Mouse (Mus musculus) adrenal gland, postnatal 25 days (tissue): ENCODE data around the gene H3f3a. TPM values are rescaled to one million over a fixed set of nuclear protein-coding genes. Genes with fewer than 3 reads are reported as not detected.
"Not testable (repeated sequence)": the region's sequence is repeated elsewhere in the genome, so short reads cannot be mapped to it uniquely, and the experiment has no call there.

Experiments
- DNase-seq: peaks from one replicate; pipeline ENCODE4 v3.0.0; 2021; ENCODE audit warnings: mixed read lengths
- long read RNA-seq: library from polyadenylated mRNA; stranded (forward); transcript quantifications from one replicate; pipeline ENCODE4 v2.0.0, GENCODE M21; 2021
- total RNA-seq: library from RNA; stranded (reverse); gene quantifications from 2 replicates; pipeline ENCODE4 v1.2.3, GENCODE M21; 2021

Gene H3f3a
- 739 and 836 TPM in 2 replicates for total RNA-seq
- long read RNA-seq, transcript H3f3a-205 (4 exons, 2,841 nt) = major isoform, 263 of 311 reads
- long read RNA-seq, partial matches to known transcripts = 17 of 311 reads
- long read RNA-seq, other reads (novel, unspliced or antisense) = 30 of 311 reads

DNA sequence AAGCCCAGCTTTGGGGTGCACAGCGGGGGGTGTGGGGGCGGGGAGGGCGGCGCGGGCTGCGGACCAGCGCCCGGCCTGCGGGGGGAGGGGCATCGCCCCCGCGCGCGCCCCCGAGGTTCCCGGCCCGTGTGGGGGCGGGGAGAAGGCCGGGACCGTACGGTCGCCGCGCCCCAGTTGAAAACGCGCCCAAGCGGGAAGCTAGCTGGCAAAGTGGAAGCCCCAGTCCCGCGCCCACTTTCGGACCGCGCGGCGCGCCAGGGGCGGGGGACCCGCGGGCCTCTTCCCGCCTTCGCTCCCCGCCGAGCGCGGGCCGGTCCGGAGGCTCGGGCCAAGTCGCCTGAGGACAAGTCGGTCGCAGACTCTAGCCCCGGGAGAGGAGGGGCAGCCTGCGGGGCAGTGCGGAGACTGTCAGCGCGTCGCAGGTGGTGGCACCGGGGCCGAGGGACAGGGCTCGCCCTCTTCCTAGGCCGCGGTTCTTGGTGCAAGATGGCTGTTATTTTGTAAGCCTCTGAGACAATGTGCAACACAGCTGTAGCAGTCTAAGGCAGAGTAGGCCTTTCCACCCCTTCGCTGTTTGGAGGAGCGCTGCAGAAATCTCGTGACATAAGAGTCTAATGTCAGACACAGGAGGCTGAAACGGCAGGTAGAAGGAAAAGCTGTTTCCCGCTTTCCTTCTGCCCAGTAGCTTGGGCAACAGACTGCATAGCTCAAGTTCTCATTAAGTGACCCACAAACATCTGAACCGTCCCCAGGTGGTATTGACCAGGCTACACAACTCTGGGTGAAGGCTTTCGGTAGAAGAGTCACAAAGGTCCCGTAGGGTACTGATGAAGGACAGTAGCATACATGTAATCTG lies at the start of gene H3f3a:
TSS of gene H3f3a (minus strand) at position 59 of the 856 bp plus-strand sequence.
- DNase-seq = peak; percentile 85

DNA sequence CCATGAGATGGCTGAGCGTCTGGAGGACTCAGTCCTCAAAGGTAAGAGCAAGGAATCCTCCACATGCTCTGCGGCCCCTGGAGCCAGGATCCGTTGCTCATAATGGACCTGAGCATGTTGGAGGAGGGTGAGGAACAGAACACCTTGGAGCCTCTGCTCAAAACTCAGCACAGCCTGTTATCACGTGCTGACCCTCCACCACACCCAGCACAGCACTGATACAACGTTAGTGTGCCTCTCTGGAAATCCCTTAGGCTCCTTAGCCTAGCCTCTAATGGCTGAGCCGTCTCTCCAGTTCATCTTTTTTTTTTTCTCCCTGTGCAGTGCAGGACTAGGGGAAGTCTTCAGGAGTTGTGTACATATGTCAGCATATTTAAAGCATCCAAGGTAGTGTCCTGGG lies 46.3 kb upstream of the H3f3a start:
- DNase-seq = no peak

DNA sequence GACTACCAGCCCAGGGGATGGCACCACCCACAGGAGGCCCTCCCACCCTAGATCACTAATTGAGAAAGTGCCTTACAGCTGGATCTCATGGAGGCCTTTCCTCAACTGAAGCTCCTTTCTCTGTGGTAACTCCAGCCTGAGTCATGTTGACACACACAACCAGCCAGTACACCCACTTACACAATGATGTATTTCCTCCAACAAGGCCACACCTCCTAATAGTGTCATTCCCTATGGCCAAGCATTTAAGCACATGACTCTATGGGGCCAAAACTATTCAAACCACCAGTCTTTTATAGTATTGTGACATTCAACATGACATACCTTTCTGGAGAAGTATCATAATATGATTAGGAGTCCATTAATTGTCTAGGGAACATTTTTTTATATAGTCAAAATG lies 45.0 kb upstream of the H3f3a start:
- DNase-seq = no peak

DNA sequence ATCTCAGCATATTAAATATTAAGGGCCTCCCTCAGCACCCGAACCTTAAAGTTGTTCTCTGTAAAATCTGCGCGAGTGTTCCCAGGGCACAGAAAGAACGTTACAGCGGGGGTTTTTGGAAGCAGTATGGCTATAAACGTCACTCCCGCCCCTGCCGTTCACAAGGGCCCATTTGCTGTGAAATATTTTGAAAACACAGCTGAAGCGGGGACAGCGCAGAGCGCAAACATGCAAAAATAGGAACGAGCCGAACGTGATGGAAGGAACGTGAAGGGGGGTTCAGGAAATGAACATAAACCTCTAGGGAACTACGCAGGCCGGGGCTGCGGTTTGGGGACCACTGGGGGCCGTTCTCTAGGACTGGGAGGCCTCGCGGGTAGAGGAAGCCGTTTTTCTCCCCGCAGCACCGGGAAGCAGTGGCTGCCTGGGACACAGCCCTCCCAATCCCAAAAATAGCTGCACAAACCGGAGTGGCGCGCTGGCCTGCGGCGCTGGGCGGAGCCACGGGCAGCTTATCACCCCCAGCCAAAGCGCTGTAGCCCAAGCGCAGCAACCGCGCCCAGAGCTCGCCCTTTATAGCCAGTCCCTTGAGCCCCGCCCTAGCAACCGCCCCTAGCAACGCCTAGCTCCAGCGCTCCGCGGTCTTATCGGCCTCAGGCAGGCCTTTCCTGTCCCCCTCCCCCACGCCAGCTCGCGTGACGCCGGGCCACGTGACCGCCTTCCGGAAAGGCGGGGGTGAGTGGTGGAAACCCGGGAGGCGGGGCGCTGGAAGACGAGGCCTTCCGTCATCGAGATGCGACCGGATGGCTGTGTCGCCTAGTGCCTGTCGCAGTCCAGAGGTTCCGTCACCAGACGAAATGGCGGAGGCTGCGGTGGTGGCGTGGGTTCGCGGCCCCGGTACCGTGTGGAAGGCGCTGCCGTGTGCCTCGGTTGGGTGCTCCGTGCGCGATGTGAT lies 36.9 kb upstream of the H3f3a start, which contains the start of gene Sde2:
TSS of gene Sde2 (plus strand) at position 812 of the 955 bp plus-strand sequence.
- DNase-seq = peak; percentile 100

DNA sequence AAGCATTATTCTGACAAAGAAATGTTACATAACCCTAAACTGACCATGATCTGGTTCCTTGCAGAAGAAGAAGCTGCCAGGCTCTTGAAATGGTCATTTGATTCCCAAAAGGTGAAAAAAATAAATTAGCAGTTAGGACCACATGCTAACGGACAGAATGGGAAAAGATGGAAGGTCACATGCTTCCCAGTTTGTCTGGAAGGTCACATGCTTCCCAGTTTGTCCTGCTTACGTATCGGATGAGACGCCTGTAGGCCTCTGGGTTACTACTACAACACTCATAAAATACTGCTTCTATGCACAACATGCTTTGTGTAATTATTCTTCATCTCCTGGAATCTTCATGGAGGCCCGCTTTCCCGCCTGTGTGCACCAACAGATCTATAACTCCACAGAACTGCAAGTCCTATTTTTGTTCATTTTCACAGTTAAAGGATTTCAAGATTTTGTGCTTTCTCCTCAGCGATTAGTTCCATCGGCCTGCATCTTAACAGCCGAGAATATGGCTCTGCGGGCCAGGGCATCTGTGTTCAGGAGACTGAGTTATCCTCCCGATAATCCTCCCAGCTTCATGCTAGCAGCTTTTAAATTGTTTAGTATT lies 36.1 kb upstream of the H3f3a start:
- no peak for DNase-seq

DNA sequence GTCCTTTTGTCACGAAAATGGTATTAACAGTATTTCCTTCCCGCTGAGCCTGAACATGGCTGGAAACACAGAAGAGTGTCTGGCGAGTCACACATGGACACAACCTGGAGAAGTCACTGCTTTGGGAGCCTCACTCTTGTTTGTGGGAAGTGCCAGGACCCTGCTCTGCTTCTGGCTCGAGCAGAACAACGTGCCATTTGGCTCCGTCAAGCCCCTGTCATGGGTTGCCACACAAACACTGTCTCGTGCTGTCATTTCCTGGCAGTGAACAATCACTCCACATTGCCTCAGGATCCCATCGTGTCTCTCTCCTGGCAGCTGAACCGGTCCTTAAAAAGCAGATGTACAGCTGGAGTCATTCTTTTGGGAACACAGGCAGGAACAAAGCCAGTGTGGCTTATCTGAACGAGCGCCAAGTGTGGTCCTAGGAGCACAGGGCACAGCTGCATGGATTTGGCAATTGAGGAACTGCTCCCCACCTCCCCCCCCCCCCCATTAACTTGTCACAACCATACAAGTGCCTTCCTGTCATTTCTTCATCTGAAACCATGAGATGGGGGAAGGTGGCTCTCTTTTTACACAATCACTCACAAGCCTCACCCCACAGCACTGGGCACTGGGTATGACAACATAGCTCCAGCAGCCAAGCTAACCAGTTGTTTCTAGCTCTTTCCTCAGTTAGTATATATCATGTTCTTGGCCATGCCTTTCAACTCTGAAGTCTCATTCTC lies 34.9 kb upstream of the H3f3a start:
- DNase-seq = peak; percentile 49

DNA sequence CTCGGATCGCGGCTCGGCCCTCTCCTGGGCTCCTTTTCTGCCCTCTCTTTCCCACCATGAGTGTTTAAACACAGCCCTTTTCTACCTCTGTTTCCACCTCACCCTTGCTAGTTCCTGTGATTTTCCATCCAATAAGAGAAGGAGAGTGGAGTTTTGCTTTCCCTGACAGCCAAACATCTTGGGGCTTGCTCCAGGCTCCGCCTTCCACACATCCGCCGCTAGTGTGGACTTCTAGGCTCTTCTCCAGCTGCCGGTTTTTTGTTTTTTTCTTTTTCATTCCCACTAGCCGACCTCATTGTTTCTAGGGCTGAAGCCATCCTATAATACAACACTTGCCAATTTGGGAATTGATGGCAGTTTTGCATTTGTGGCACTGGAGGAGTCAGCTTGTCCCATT lies 34.4 kb upstream of the H3f3a start:
- DNase-seq = peak; percentile 65

DNA sequence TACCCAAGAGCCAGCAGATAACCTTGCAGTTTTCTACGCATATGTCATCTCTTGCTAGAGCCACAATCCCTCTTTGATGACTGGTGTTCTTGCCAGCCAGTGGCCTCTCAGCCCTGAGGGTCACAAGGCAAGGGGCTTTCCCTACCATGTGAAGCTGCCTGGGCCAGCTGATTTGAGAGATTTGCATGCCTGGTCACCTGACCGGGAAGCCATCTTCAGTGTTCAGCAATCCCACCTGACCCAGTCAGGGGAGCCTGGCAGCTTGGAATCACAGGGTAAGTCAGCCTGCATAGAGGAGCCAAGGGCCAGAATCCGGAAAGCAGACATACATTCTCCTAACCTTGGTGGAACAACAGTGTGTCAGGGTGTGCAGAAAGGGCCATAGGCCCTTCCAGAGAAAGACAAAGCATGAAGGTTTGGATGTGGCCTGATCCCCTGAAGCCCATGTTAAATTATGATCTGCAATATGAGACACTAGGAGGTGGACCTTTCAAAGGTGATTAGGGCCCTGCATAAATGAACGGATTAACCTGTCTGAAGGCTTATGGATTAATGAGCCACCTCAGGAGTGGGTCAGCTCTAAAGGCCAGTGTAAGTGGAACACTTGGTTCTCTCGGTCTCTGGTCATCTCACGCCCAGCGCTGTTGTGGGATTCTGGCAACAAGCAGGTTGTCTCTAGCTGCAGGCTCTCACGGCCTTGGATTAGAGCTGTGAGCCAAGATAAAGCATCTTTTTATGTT lies 28.0 kb upstream of the H3f3a start:
- peak; percentile 50 for DNase-seq

DNA sequence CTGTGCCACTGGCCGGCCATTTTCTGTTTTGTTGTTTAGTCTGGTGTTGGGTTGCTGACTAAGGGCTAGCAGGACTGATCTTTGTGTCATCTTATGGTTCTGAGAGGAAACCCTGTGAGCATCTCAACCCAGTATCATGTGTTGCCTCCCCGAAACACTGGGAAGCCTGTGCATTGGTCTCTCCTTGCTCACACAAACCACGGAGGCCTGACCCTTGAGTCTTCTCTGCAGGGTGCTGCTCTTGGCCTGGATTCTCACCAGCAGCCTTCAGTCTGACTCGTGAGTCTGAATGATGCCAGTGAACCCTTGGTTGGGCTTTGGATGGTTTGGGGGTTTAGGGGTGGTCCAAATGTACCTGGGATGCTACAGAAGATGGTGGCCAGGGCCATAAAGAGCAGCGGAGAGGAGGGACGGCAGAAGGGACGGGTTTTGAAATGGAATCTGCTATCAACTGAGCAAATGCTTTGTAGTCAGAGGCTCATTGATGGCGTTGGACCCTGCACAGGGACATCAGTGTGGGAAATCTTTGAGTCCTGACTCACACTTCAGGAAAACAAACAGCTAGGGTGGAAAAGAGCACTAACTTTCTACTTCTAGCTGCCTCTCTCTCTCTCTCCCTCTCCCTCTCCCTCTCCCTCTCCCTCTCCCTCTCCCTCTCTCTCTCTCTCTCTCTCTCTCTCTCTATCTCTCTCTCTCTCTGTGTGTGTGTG lies 25.6 kb upstream of the H3f3a start:
- DNase-seq = no peak

DNA sequence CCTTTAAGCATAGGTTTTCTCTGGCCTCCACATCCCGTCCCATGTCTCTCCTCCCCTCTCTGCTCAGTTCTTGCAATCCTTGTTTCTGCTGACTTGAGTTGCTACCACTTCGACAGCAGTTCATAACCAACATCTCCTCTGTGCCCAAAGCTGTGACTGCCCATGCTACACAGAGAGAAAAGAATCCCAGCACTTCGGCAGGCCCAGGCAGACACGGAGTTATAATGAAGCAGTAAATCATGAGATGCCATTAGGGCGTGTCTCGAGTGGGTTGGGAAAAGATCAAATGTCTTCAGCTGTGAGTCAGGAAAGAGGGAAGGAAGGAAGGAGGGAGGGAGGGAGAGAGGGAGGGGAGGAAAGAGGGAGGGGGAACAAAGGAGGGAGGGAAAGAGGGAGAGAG lies 24.3 kb upstream of the H3f3a start:
- no peak for DNase-seq

DNA sequence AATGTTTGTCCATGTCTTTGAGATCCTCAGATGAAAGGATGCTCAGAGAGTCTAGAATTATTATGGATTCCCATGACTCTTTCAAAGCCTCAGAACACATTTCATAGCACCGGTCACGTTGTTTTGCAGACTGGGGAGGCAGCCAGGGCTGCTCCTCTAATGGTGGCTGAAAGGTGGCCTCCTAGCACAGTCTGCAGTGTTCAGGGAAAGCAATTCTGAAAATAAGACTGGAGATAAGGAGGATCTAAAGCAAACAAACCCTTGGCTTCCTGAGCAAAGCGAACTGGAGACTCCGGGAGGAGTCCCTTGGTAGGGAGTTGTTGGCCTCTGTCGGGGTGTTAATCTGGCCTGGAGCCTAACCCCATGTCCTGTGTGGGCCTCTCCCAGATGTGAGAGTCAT lies 23.4 kb upstream of the H3f3a start:
- DNase-seq = no peak

DNA sequence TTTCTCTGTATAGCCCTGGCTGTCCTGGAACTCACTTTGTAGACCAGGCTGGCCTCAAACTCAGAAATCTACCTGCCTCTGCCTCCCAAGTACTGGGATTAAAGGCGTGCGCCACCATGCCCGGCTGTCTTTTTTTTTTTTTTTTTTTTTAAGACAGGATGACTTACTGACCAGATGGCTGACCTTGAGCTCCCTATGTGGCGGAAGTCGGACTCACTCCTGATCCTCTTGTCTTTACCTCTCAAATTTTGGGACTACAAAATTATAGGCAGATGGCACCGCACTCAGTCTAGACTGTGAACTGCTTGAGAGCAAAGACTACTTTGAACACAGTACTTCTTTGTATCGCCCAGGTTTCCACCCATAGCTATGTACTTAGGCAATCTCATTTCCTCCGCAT lies 22.7 kb upstream of the H3f3a start:
- not testable (repeated sequence) for DNase-seq

DNA sequence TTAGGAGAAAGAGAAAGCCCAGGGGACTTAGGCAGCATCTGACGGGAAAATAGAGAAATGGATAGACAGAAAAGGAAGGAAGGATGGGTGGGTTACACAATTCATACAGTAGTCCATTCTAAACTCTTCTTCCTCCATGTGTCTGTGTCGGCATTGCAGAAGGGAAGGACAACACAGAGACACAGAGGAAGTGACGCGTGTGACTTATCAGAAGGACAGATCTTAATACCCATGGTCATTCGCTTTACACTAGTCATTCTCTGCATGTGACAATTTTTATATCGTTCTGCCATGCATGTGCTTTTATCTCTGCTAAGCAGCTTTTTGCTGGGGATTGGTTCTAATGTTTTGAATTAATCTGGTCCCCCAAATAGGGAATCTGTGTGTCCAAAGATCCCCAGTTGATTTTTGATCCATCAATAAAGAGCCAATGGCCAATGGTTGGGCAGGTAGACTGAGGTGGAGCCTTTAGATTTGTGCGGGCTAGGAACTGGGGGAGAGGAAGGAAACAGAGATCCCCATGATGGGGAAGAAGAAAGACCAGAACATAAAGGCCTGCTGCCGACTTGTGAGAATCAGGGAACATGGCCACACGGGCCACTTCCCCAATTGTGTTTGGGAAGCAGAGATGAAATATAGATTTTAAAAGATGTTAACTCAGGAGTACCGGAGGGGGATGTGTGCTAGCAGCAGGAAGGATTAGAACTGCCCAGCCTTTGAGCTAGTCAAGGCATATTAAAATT lies 21.7 kb upstream of the H3f3a start:
- no peak for DNase-seq

DNA sequence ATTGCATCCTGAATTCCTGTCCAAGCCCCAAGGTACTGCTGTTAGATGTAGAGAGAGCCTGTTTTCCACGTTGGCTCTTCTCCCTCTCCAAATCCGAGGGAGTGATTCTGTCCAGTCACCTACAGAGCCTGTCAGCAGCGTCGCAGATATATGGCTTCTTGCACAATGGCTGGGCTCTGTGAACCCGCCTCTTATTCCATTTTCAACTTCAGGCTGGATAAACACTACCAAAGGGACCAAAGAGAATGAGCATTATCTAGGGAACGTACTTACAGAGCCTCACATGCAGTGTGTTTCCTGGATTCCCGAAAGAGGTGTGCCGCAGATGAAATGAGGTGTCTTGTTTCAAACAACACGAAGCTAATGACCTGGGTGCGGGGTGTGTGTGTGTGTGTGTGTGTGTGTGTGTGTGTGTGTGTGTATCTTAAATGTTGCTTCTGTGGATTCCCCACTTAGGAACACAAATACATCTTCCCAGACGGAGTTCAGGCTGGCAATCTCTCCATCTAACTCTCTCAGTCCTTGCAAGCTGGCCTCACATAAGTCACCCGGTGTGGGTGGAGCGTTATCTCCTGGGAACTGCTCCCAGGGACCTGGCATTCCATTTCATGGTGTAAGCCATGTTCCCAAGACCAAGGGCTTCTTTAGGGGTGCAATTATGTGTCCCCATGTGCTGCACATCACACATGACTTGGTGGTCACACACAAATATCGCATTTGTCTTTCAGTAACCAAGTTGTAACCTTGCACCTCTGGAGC lies 17.0 kb upstream of the H3f3a start:
- DNase-seq = no peak

DNA sequence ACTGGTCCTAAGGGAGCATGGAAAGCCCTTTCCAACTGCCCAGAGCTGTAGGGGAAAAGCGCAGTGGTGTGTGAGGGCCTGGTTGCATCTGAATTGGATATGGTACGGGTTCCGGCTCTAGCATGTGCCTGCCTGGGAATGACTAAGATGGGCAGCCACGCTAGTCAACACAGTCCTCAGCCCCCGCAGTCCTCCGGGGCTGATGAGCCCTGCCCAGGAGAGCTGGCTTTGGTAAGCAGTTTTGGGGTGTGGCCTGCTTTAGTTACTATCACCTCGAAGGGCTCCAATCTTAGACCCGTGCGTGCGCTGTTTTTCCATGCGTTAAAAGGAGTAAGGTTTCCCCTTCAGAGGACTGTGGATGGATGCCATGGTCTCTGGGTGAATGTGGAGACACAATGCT lies 16.4 kb upstream of the H3f3a start:
- DNase-seq = no peak

DNA sequence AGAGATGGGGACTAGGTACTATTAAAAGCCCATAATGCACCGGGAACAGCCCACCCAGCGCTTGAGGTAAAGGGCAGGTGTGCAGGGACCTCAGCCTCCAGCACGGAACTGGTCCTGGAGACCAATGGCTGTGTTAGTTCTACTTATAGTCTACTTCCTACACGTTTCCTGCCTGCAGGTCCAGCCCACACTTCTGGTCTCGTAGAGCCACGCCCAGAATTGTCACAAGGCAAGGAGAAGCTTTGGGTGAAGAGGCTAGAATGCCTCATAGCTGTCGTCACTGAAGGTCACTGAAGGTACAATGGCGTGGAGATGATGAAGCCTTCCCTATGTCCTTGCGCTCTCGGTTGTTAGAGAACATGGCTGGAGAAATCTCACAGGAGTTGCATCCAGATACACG lies 16.0 kb upstream of the H3f3a start:
- no peak for DNase-seq

DNA sequence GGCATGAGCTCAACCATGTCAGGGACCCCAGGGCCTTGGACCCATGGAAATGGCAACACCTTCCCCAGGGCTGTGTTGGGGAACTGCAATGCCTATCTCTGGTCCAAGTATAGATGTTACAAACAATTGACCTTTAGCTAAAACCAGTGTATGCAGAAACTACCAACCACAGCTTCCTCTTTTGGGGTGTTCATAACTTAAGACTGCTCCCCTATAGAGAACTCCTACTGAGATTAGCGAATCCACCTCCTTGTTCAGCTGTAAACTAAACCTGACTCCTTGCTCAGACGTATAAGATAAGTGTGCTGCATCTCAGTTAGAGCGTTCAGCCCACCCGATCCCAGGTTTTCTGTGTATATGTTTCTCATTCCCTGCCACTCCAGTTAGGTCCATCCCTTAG lies 12.9 kb upstream of the H3f3a start:
- no peak for DNase-seq

DNA sequence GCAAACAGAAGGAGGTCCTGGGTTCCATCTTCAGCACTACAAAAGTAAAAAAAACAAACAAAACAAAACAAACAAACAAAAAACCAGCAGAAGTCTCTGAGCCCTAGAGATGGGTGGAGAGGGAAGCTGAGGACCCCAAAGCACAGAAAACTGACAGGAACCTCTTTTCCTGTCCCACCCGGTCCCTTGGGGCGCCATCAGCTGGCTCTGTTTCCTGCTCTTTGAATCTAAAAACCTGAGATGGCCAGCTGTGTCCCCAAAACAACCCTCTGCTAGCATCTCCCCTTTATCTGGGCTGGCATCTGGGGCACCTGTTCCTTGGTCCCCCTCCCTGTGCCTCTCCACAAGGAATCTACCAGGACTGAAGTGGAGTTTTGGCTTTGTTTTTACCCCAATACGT lies 11.0 kb upstream of the H3f3a start:
- no peak for DNase-seq

DNA sequence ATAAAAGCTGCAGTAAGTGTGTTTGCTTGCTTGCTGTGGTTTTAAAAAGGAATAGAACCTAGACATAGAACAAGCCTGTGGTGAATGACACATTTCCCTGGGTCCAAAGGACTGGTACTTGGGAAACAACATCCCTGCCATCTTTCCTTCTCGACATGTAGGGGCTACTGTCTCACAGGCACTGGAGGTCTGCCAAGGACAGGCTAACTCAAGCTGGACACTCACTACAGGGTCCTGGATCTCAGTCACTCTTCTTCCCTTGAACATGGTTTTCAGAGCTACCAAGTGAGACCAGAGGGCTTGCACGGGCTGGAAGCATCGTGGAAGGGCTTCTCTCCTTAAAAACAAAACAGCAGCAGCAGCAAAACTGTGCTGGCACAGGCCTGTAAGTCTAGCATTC lies 10.0 kb upstream of the H3f3a start:
- no peak for DNase-seq
